Comparison of ENCODE assay signal across 8 mouse cellular contexts in genomic region chr10:7792254-7792750, GRCm38 (mm10). TPM values are rescaled to one million over a fixed set of nuclear protein-coding genes. Genes with fewer than 3 reads are reported as not detected.
DNase-seq lines count a peak whose midpoint lies in the region; ATAC-seq and TF ChIP-seq lines count a peak whose summit lies in the region.

No protein-coding gene starts in this region.

- no peak for TF ChIP-seq POLR2A in embryonic fibroblast, embryonic 13.5 days (IDR thresholded peaks at IDR 0.05; ENCODE audit: low read depth, low read length)
- no peak for TF ChIP-seq POLR2A in olfactory bulb, adult 2 months (IDR thresholded peaks at IDR 0.05; ENCODE audit: insufficient read depth, low read depth, low read length)

- peak overlapping the region; percentile 60 for H3K4me2 ChIP-seq in lung, embryonic 15.5 days
- peak overlapping the region; percentile 70 for H3K4me2 ChIP-seq in limb, embryonic 13.5 days (replicated peaks)

- peaks cover 22% of the 10 kb centered on the region for H3K36me3 ChIP-seq in lung, embryonic 15.5 days
- peaks cover 33% of the 10 kb centered on the region for H3K36me3 ChIP-seq in limb, embryonic 13.5 days

- H3K4me1 ChIP-seq in lung, embryonic 15.5 days = peaks cover 15% of the 10 kb centered on the region
- H3K4me1 ChIP-seq in embryonic fibroblast, embryonic 13.5 days (ENCODE audit: control insufficient read depth, insufficient read depth, low read length) = no peaks in the 10 kb centered on the region; the same call in 1 of the 2 replicates
- peaks cover 14% of the 10 kb centered on the region for H3K4me1 ChIP-seq in limb, embryonic 13.5 days
- H3K4me1 ChIP-seq in olfactory bulb, adult 2 months (ENCODE audit: control insufficient read depth, insufficient read depth, low read length) = peaks cover 2% of the 10 kb centered on the region

- H3K27ac ChIP-seq in lung, embryonic 15.5 days = peak overlapping the region; percentile 48; the same call in 1 of the 2 replicates
- H3K27ac ChIP-seq in embryonic fibroblast, embryonic 13.5 days (ENCODE audit: insufficient read depth, low read length) = no peak overlapping the region
- peak overlapping the region; percentile 52; the same call in 1 of the 2 replicates for H3K27ac ChIP-seq in limb, embryonic 13.5 days
- H3K27ac ChIP-seq in olfactory bulb, adult 2 months (ENCODE audit: insufficient read depth, low read depth, low read length) = 0 out of 2 replicates have a peak overlapping the region, but pooled peaks have one; percentile 16

- no peaks in the 10 kb centered on the region for H3K9me3 ChIP-seq in lung, embryonic 15.5 days
- H3K9me3 ChIP-seq in limb, embryonic 13.5 days = no peaks in the 10 kb centered on the region

- DNase-seq in lung, postnatal 25 days (ENCODE audit: low spot score) = no peak
- DNase-seq in adrenal gland, postnatal 14 days = no peak

- H3K27me3 ChIP-seq in lung, embryonic 15.5 days = no peaks in the 10 kb centered on the region
- H3K27me3 ChIP-seq in limb, embryonic 13.5 days = no peaks in the 10 kb centered on the region

- peak overlapping the region; percentile 74 for H3K4me3 ChIP-seq in lung, embryonic 15.5 days
- H3K4me3 ChIP-seq in embryonic fibroblast, embryonic 13.5 days (ENCODE audit: insufficient read depth, low read length) = peak overlapping the region; percentile 99
- H3K4me3 ChIP-seq in limb, embryonic 13.5 days = peak overlapping the region; percentile 95
- H3K4me3 ChIP-seq in olfactory bulb, adult 2 months (ENCODE audit: insufficient read depth, low read depth, low read length) = peak overlapping the region; percentile 70

- H3K9ac ChIP-seq in lung, embryonic 15.5 days = peak overlapping the region; percentile 82
- peak overlapping the region; percentile 90 for H3K9ac ChIP-seq in limb, embryonic 13.5 days

- 1% methylated on average over 10 of the region's 10 CpGs for WGBS in lung, embryonic 15.5 days
- WGBS in limb, embryonic 13.5 days = 1% methylated on average over 10 of the region's 10 CpGs
- WGBS in olfactory bulb, adult 2 months = 1% methylated on average over 10 of the region's 10 CpGs

- ATAC-seq in lung, embryonic 15.5 days (ENCODE audit: borderline replicate concordance, extremely low read depth, low FRiP score, low TSS enrichment) = no peak
- ATAC-seq in limb, embryonic 13.5 days (ENCODE audit: low FRiP score, low read depth) = no peak; the same call in 1 of the 2 replicates
- no peak for ATAC-seq in granulocyte monocyte progenitor cell, adult 5-6 weeks (replicated peaks; ENCODE audit: poor library complexity, severe bottlenecking)
- ATAC-seq in cerebellum, adult (ENCODE audit: insufficient number of reproducible peaks, low FRiP score, low TSS enrichment) = no peak; the same call in 1 of the 2 replicates

- no peak for TF ChIP-seq CTCF in embryonic fibroblast, embryonic 13.5 days (IDR thresholded peaks at IDR 0.05; ENCODE audit: borderline replicate concordance, insufficient read depth, low read length)
- no peak for TF ChIP-seq CTCF in olfactory bulb, adult 2 months (IDR thresholded peaks at IDR 0.05; ENCODE audit: insufficient read depth, low read depth, low read length)

RNA-seq across cellular contexts. Expression of gene Ginm1, which starts 0.3 kb away (rescaled TPM):
- 87.7 and 88.8 TPM in 2 replicates for polyA plus RNA-seq in lung, embryonic 15.5 days (2015; fragmentation: Nextera tagmentation; extraction: Ambion mirVana)
- polyA plus RNA-seq in embryonic fibroblast, embryonic 13.5 days (2011; ENCODE audit: insufficient read length, low read depth, missing spikeins) = 84.8 and 95.7 TPM in 2 replicates
- polyA plus RNA-seq in limb, embryonic 13.5 days (2015; fragmentation: Nextera tagmentation; extraction: Ambion mirVana) = 84.4 and 88.7 TPM in 2 replicates
- polyA plus RNA-seq in olfactory bulb, adult 2 months (2012; ENCODE audit: insufficient read depth, insufficient read length, low replicate concordance, missing spikeins) = not detected in 2 replicates
- 30.5 and 32.2 TPM in 2 replicates for total RNA-seq in granulocyte monocyte progenitor cell, adult 5-6 weeks (2014; fragmentation: Nextera tagmentation)
- total RNA-seq in granulocyte monocyte progenitor cell, adult 5-6 weeks (2017) = 40.5 and 57.9 TPM in 2 replicates
- 239 and 253 TPM in 2 replicates for total RNA-seq in adrenal gland, postnatal 14 days (2021)

RNA-seq across cellular contexts. Expression of gene Ppil4, which starts 0.4 kb away (rescaled TPM):
- 37.5 and 39.0 TPM in 2 replicates for polyA plus RNA-seq in lung, embryonic 15.5 days (2015; fragmentation: Nextera tagmentation; extraction: Ambion mirVana)
- polyA plus RNA-seq in embryonic fibroblast, embryonic 13.5 days (2011; ENCODE audit: insufficient read length, low read depth, missing spikeins) = 27.3 and 30.4 TPM in 2 replicates
- 42.7 and 47.2 TPM in 2 replicates for polyA plus RNA-seq in limb, embryonic 13.5 days (2015; fragmentation: Nextera tagmentation; extraction: Ambion mirVana)
- not detected in 2 replicates for polyA plus RNA-seq in olfactory bulb, adult 2 months (2012; ENCODE audit: insufficient read depth, insufficient read length, low replicate concordance, missing spikeins)
- 32.8 and 38.8 TPM in 2 replicates for total RNA-seq in granulocyte monocyte progenitor cell, adult 5-6 weeks (2014; fragmentation: Nextera tagmentation)
- total RNA-seq in granulocyte monocyte progenitor cell, adult 5-6 weeks (2017) = 79.6 and 88.6 TPM in 2 replicates
- total RNA-seq in adrenal gland, postnatal 14 days (2021) = 27.7 and 28.3 TPM in 2 replicates

RNA-seq across cellular contexts. Expression of gene Zc3h12d, which starts 40.0 kb away (rescaled TPM):
- 0.14 and 0.23 TPM in 2 replicates for polyA plus RNA-seq in lung, embryonic 15.5 days (2015; fragmentation: Nextera tagmentation; extraction: Ambion mirVana)
- not detected in 2 replicates for polyA plus RNA-seq in embryonic fibroblast, embryonic 13.5 days (2011; ENCODE audit: insufficient read length, low read depth, missing spikeins)
- polyA plus RNA-seq in limb, embryonic 13.5 days (2015; fragmentation: Nextera tagmentation; extraction: Ambion mirVana) = 0.41 TPM in 2 replicates
- not detected in 2 replicates for polyA plus RNA-seq in olfactory bulb, adult 2 months (2012; ENCODE audit: insufficient read depth, insufficient read length, low replicate concordance, missing spikeins)
- total RNA-seq in granulocyte monocyte progenitor cell, adult 5-6 weeks (2014; fragmentation: Nextera tagmentation) = not detected in 2 replicates
- total RNA-seq in granulocyte monocyte progenitor cell, adult 5-6 weeks (2017) = 0.30 and 0.36 TPM in 2 replicates
- total RNA-seq in adrenal gland, postnatal 14 days (2021) = 0.52 and 2.1 TPM in 2 replicates

Comparison
In these comparisons a context has a peak if more than half of its experiments do, and no peak if none do; other contexts are left out.
1. RNA of gene Ginm1, which starts 0.3 kb away (polyA plus RNA-seq): 84.8 to 95.7 TPM in embryonic fibroblast, embryonic 13.5 days, 87.7 to 88.8 TPM in lung, embryonic 15.5 days and 84.4 to 88.7 TPM in limb, embryonic 13.5 days; not detected in olfactory bulb, adult 2 months; every median in the first group is over 10 times any median in the second.
2. Peak in every context shown above with its lines, with median percentiles within 50 percentile points of each other: H3K4me3 ChIP-seq.